Mouse (Mus musculus) granulocyte monocyte progenitor cell, adult 5-6 weeks (primary cell): ENCODE results near the gene Abcf2. TPM values are rescaled to one million over a fixed set of nuclear protein-coding genes. Genes with fewer than 3 reads are reported as not detected.

Experiments
- ATAC-seq: replicated peaks from 2 replicates; pipeline ENCODE4 v1.8.0; 2016; ENCODE audit warnings: mild to moderate bottlenecking, moderate TSS enrichment, inconsistent platforms; ENCODE audit not compliant: poor library complexity, severe bottlenecking
- total RNA-seq, 2 experiments: library from RNA; stranded (forward) in 1 of 2; stranded (reverse) in 1 of 2; fragments of 200-712, 200-1000 nt in 1 of 2; fragments of >200 nt in 1 of 2; fragmentation: Nextera tagmentation in 1 of 2; gene quantifications; 2 replicates each; pipeline ENCODE4 v1.2.3; 2014 to 2017

Abcf2 gene
- total RNA-seq, 2 experiments from 2014 or later: 51.6 to 98.8 TPM

GRCm38 (mm10) chr5:24602751-24603343, 25.6 kb upstream of the Abcf2 start:
- peak; percentile 17; the same call in 1 of the 2 replicates for ATAC-seq

- ATAC-seq: 0 out of 2 replicates have a peak, but pooled peaks have one; percentile 12
Measured at GRCm38 (mm10) chr5:24601911-24602750, 24.9 kb upstream of the Abcf2 start.

- no peak for ATAC-seq
Measured at GRCm38 (mm10) chr5:24601071-24601835, 24.0 kb upstream of the Abcf2 start.

- ATAC-seq: no peak
Measured at GRCm38 (mm10) chr5:24600236-24600635, 23.0 kb upstream of the Abcf2 start.

DNA sequence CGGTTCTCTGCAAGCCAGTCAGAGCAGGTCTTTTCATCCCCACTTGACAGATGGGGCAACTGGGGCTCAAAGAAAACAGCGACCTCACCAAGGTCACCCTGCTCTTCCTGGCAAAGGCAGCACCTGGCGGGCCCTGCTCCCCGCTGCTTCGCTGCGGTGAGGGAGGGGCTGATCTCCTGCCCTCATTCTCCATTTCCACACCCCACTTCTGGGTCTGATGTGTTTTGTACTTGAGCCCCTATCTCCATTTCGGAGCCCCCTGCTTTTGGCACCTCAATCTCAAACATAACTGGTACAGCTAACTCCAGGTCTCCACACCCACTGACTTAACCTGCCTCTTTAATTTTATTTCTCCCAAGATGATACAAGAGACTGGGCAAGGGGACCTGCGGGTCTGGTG, 21.9 kb upstream of the Abcf2 start:
- no peak for ATAC-seq

- ATAC-seq: peak; percentile 57
Measured at GRCm38 (mm10) chr5:24598570-24599006, 21.3 kb upstream of the Abcf2 start.

GRCm38 (mm10) chr5:24597901-24598569, 20.8 kb upstream of the Abcf2 start:
- ATAC-seq: no peak

DNA sequence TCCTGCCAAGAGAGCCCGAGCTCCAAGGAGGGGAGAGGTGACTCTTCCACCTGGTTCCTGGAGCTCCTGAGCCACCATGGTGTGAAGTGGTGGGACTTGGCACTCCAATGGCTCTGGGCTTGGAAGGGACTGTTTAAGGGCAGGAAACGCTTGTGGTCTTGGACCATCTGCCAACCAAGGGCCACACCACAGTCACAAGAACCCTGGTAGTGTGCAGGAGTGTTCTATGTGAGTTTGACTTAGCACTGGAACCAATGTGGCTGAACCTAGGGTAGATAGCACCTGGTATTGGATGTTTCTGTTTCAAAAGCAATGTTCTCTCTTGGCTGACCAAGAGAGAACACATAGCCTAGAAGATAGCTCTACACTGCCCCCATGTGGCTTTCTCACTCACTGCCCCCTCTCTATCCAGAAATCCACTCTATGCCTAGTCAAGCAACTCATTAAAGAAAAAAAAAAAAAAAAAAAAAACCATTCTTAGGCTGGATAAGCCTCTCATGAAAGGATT, 20.0 kb upstream of the Abcf2 start:
- peak; percentile 55 for ATAC-seq

GRCm38 (mm10) chr5:24596519-24597171, 19.4 kb upstream of the Abcf2 start:
- ATAC-seq: peak; percentile 20; the same call in 1 of the 2 replicates

GRCm38 (mm10) chr5:24595786-24596380, 18.6 kb upstream of the Abcf2 start:
- ATAC-seq: no peak

DNA sequence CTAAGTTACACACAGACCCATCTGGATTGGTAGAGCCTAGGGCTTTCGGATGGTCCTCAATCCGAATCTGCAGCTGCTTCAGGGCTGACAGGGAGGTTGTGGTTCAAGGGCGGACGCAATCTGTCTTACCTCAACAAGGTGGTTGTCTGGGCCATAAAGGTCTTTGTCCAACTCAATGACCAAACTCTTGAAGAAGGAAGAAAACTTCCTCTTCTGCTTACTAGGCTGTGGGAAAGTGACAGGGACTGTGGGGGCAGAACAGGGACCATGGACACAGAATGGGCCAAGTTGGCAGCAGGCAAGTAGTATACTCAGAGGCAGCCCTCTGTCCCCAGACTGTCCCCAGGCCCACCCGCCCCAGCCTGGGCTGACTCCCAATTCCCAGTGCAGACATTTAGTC, 18.0 kb upstream of the Abcf2 start:
- ATAC-seq: no peak

DNA sequence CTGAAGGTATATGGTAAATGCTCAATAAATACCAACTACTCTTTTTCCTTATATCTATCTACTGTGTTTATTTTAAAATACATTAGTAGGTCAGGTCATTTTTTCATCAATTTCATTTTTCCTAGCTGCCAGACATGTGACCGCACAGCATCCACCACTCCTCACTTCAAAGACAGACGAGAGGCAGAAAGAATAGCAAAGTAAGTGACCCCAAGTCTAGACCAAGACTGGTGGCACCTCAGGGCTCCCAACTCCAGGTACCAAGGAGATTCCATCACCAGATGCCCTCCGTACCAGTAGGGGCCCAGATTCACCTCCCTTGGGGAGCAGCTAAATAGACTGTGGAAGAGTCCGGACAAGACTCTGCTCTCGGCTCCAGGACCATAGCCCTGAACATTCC, 17.1 kb upstream of the Abcf2 start:
- ATAC-seq: no peak

DNA sequence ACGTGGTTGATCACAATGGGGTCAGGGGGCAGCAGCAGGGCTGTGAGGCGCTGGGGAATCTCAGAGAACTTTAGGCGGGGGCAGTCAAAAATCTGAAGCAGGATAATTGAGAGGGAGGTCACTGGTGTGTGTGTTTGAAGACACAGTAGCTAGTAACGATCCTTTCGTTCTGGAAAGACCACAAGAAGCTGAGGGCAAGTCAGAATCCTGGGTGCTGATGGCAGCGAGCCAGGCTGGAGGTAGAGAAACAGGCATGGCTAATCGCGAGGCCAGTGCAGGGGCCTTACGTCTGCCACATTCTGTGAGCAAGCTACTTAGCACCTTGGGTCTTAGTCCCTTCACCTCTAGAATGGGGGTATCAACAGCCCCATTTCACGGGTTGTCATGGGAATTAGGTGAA, 16.7 kb upstream of the Abcf2 start:
- no peak for ATAC-seq

DNA sequence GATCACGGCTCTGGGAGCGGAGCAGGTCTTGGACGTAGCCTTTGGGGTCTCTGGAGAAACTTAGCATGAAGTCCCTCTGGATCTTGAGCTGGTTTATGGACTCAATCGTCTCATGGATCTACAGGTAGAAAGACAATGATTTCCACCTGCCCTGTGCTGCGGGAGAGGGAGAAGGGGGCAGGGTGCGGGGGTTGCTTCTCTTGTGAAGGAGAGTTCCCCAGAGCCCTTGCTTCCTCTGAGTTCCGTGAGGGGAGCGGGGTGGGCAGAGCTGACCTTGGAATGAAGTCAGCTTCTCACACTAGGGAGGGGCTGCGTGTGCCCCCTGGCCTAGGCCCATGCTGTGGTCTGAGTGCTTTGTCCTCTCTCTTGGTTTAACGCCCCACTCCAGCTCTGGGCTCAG, 16.0 kb upstream of the Abcf2 start:
- no peak for ATAC-seq

GRCm38 (mm10) chr5:24592471-24593160, 15.3 kb upstream of the Abcf2 start:
- peak; percentile 49 for ATAC-seq

DNA sequence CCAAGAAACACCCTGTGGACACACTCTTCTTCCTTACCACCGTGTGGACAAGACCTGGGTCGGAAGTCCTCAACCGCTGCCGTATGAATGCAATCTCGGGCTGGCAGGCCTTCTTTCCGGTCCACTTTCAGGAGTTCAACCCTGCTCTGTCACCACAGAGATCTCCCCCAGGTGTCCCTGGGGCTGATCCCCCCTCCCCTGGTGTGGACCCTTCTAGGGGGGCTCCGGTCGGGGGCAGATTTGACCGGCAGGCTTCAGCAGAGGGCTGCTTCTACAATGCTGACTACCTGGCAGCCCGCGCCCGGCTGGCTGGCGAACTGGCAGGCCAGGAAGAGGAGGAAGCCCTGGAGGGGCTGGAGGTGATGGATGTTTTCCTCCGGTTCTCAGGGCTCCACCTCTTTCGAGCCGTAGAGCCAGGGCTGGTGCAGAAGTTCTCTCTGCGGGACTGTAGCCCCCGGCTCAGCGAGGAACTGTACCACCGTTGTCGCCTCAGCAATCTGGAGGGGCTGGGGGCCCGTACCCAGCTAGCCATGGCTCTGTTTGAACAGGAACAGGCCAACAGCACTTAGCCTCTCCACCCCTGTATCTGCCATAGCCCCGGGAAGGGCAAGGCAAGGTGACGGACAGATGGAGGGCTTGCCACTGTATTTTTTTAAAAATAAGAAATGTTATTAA, 14.7 kb upstream of the Abcf2 start:
- peak; percentile 5; the same call in 1 of the 2 replicates for ATAC-seq

DNA sequence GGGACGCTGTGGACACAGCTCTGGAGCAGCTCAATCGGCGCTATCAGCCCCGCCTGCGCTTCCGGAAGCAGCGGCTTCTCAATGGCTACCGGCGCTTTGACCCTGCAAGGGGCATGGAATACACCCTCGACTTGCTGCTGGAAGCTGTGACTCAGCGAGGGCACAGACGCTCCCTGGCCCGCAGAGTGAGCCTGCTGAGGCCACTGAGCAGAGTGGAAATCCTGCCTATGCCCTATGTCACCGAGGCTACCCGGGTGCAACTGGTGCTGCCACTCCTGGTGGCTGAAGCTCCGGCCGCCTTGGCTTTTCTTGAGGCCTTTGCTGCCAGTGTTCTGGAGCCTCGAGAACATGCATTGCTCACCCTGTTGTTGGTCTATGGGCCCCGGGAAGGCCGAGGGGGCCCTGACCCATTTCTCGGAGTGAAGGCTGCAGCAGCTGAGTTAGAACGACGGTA, 14.0 kb upstream of the Abcf2 start:
- ATAC-seq: peak; percentile 23
